Mouse (Mus musculus): ENCODE measurements at regions not wholly inside any gene's neighbourhood (a gene's known extent, or its start where the extent isn't known, plus 50 kb on each side); places are given as distances from the start of the nearest gene placed in this dataset.

- TF ChIP-seq GATA1 (IDR thresholded peaks at IDR 0.05; ENCODE audit: borderline replicate concordance, low read length), result no peak
- TF ChIP-seq FLI1 (IDR thresholded peaks at IDR 0.05; ENCODE audit: low read length), result no peak
These were observed 238.6 kb upstream of the A1bg start for GRCm38 (mm10) chr15:61161397-61161796.

Data from megakaryocyte, embryonic 14.5 days (primary cell).